Mouse (Mus musculus): ENCODE measurements at regions not wholly inside any gene's neighbourhood (a gene's known extent, or its start where the extent isn't known, plus 50 kb on each side); places are given as distances from the start of the nearest gene placed in this dataset.

- TF ChIP-seq POLR2A (IDR thresholded peaks at IDR 0.05; ENCODE audit: low read depth, low read length) (no peak), CTCF (IDR thresholded peaks at IDR 0.05; ENCODE audit: extremely low read depth, insufficient read depth, insufficient read length, insufficient replicate concordance) (no peak)
Observed at GRCm38 (mm10) chr11:57916016-57916415, 83.4 kb upstream of the Hand1 start.

All from spleen, adult 2 months (tissue).